Mouse (Mus musculus) embryonic facial prominence, embryonic 14.5 days (tissue): ENCODE measurements at regions not wholly inside any gene's neighbourhood (a gene's known extent, or its start where the extent isn't known, plus 50 kb on each side); places are given as distances from the start of the nearest gene placed in this dataset.
A peak's percentile ranks its signal among the peaks of the same experiment; 100 is the strongest.

ENCODE experiments used
- ATAC-seq: fragments of 200-750 bp; cut with Nextera tagmentation; 2 replicates; pipeline ENCODE4 v1.8.0; 2017; ENCODE audit warnings: low read depth, moderate number of reproducible peaks, moderate TSS enrichment
- DNase-seq: peaks from one replicate; pipeline ENCODE4 v3.0.0-alpha.2; 2015; ENCODE audit warnings: low spot score
- H3K27ac ChIP-seq: fragments of 300-500 bp; sonication (generic); replicated peaks from 2 replicates; pipeline ENCODE4 v1.5.1; 2014; ENCODE audit warnings: low read depth, mild to moderate bottlenecking, low read length, moderate library complexity
- H3K27me3 ChIP-seq: fragments of 300-500 bp; sonication (generic); replicated peaks from 2 replicates; pipeline ENCODE4 v1.6.1; 2014; ENCODE audit warnings: low read length; ENCODE audit not compliant: control insufficient read depth, insufficient read depth
- H3K36me3 ChIP-seq: fragments of 300-500 bp; sonication (generic); 2 replicates; pipeline ENCODE4 v1.6.1; 2014; ENCODE audit warnings: low read length, mixed read lengths; ENCODE audit not compliant: control insufficient read depth, insufficient read depth
- H3K4me1 ChIP-seq: fragments of 300-500 bp; sonication (generic); 2 replicates; pipeline ENCODE4 v1.6.1; 2014; ENCODE audit warnings: antibody characterized with exemption, low read length; ENCODE audit not compliant: control insufficient read depth, insufficient read depth
- H3K4me2 ChIP-seq: fragments of 300-500 bp; sonication (generic); 2 replicates; pipeline ENCODE4 v1.6.1; 2014; ENCODE audit warnings: low read depth, mild to moderate bottlenecking, low read length, moderate library complexity, mixed read lengths
- H3K4me3 ChIP-seq: fragments of 300-500 bp; sonication (generic); 2 replicates; pipeline ENCODE4 v1.5.1; 2014; ENCODE audit warnings: low read depth, mild to moderate bottlenecking, low read length
- H3K9ac ChIP-seq: fragments of 300-500 bp; sonication (generic); 2 replicates; pipeline ENCODE4 v1.6.1; 2014; ENCODE audit warnings: low read depth, mild to moderate bottlenecking, low read length, moderate library complexity, mixed read lengths
- H3K9me3 ChIP-seq: fragments of 300-500 bp; sonication (generic); 2 replicates; pipeline ENCODE4 v1.6.1; 2016; ENCODE audit warnings: low read length; ENCODE audit not compliant: control insufficient read depth
- WGBS: fragments of 180-500 bp; shearing (Covaris S2); extraction: QIAGEN DNeasy Blood & Tissue Kit; methylation state at CpG from one replicate; pipeline ENCODE4 v1.1.7; 2014; 5-methylcytosine and 5-hydroxymethylcytosine counted together

DNA sequence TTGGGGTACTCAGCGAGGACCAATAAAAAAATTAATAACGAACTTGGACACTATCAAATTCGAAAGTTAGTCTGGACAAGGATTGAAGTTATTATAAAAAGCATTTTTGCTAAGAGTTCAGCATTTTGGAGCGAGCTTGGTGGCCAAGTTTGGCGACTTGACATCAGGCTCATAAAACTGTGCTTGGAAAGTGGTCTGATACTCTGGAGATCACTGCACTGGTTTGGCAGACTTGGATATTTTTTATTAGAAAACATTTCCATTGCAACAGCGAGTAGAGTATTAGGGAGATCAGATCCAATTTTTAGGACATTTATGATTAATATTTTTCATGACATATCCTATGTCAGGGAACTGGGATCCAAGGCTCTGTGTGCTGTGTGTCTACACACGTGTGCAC is 153.7 kb upstream of the Intu start:
- Histone ChIP-seq H3K4me3 (no peak overlapping the region), H3K27me3 (no peaks in the 10 kb centered on the region), H3K27ac (no peak overlapping the region), H3K4me2 (no peak overlapping the region), H3K36me3 (no peaks in the 10 kb centered on the region), H3K4me1 (peaks cover 9% of the 10 kb centered on the region), H3K9me3 (no peaks in the 10 kb centered on the region), H3K9ac (no peak overlapping the region)
- 67% methylated on average over 7 of the region's 7 CpGs for WGBS
- DNase-seq: peak; percentile 25
- ATAC-seq: no peak

DNA sequence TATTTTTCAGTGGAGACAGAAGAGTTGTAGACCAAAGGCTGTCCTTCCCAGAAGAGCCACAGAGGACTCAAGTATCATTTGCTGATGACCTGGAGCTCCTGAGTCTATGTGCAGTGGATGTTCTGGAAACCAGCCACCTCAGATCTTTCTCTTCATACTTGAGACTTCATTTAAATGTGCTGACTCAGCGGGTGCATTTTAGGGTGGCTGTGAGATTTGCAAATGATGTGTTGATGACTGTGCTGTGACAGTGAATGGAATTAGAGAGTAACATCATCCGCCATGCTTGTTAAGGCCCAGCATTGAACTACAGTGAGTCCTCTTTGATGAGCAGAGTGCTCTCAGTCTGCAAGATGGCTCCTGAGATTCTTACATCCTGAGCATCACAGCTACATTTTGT is 152.0 kb upstream of the Intu start:
- no peak overlapping the region for H3K4me3 ChIP-seq
- ATAC-seq (no peak), DNase-seq (no peak)
- H3K4me1 ChIP-seq: peaks cover 9% of the 10 kb centered on the region
- no peak overlapping the region for H3K4me2 ChIP-seq
- H3K27ac ChIP-seq: no peak overlapping the region
- 96% methylated on average over 2 of the region's 2 CpGs for whole genome bisulfite sequencing
- no peaks in the 10 kb centered on the region for H3K9me3 ChIP-seq
- H3K36me3 ChIP-seq: no peaks in the 10 kb centered on the region
- no peaks in the 10 kb centered on the region for H3K27me3 ChIP-seq
- H3K9ac ChIP-seq: no peak overlapping the region

DNA sequence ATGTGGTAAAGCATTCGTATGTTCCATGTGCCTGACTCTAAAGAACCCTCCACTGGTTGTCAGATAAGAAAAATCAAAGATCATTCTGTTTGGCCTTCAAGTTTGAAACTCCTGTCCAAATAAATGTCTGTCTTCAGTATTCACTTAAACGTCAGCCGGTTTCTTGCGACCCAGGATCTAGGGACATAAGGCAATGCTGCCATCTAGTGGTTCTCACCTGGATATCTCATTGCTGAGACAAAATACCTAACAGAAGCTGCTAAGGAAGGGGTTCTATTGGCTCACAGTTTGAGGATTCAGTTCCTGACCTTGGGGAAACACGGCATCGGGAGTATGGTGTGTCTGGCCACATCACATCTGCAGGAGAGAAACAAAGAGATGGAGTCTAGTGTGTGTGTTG is 139.5 kb upstream of the Intu start:
- H3K9me3 ChIP-seq: no peaks in the 10 kb centered on the region
- H3K4me1 ChIP-seq: no peaks in the 10 kb centered on the region; the same call in 1 of the 2 replicates
- 34% methylated on average over 6 of the region's 6 CpGs for WGBS
- H3K36me3 ChIP-seq: no peaks in the 10 kb centered on the region
- no peak overlapping the region for H3K9ac ChIP-seq
- no peak overlapping the region for H3K4me2 ChIP-seq
- no peaks in the 10 kb centered on the region for H3K27me3 ChIP-seq
- ATAC-seq (no peak), DNase-seq (peak; percentile 86)
- no peak overlapping the region for H3K27ac ChIP-seq
- H3K4me3 ChIP-seq: no peak overlapping the region

GRCm38 (mm10) chr3:40398184-40398583 is 132.9 kb upstream of the Intu start:
- DNase-seq (peak; percentile 50), ATAC-seq (no peak)
- 49% methylated on average over 12 of the region's 12 CpGs for WGBS
- Histone ChIP-seq H3K9ac (no peak overlapping the region), H3K27ac (no peak overlapping the region), H3K27me3 (no peaks in the 10 kb centered on the region), H3K4me1 (no peaks in the 10 kb centered on the region), H3K4me2 (peak overlapping the region; percentile 27), H3K4me3 (no peak overlapping the region), H3K9me3 (no peaks in the 10 kb centered on the region), H3K36me3 (no peaks in the 10 kb centered on the region)

GRCm38 (mm10) chr3:40403402-40403801 is 127.7 kb upstream of the Intu start:
- Histone ChIP-seq H3K4me1 (no peaks in the 10 kb centered on the region), H3K27me3 (no peaks in the 10 kb centered on the region), H3K4me2 (no peak overlapping the region), H3K36me3 (no peaks in the 10 kb centered on the region), H3K9me3 (no peaks in the 10 kb centered on the region), H3K27ac (no peak overlapping the region), H3K9ac (no peak overlapping the region), H3K4me3 (no peak overlapping the region)
- no peak for DNase-seq
- WGBS: 77% methylated on average over 4 of the region's 4 CpGs
- no peak for ATAC-seq

GRCm38 (mm10) chr3:40405095-40405948 is 125.8 kb upstream of the Intu start:
- peak; percentile 42 for DNase-seq
- no peak for ATAC-seq
- H3K27ac ChIP-seq: no peak overlapping the region
- no peak overlapping the region for H3K9ac ChIP-seq
- H3K27me3 ChIP-seq: no peaks in the 10 kb centered on the region
- H3K36me3 ChIP-seq: no peaks in the 10 kb centered on the region
- 52% methylated on average over 18 of the region's 18 CpGs for WGBS
- H3K4me2 ChIP-seq: no peak overlapping the region
- H3K9me3 ChIP-seq: no peaks in the 10 kb centered on the region
- H3K4me3 ChIP-seq: no peak overlapping the region
- H3K4me1 ChIP-seq: no peaks in the 10 kb centered on the region

DNA sequence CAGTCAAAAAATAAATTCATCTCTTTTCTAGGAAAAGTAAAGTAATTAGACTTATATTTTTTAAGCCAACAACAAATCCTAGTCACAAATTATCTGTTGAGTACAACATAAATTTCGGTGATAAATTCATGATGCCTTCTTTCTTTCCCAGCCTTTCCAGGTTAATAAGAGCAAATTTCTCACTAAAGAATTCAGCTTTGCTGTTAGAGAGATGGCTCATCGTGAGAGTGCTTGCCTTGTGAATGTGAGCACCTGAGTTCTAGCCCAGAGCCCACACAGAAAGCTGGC is 125.2 kb upstream of the Intu start:
- no peaks in the 10 kb centered on the region for H3K27me3 ChIP-seq
- WGBS: 82% methylated on average over 2 of the region's 2 CpGs
- no peaks in the 10 kb centered on the region for H3K4me1 ChIP-seq
- no peaks in the 10 kb centered on the region for H3K36me3 ChIP-seq
- H3K4me2 ChIP-seq: no peak overlapping the region
- no peak overlapping the region for H3K4me3 ChIP-seq
- H3K9ac ChIP-seq: no peak overlapping the region
- H3K9me3 ChIP-seq: no peaks in the 10 kb centered on the region
- DNase-seq (no peak), ATAC-seq (no peak)
- H3K27ac ChIP-seq: no peak overlapping the region

- H3K36me3 ChIP-seq: no peaks in the 10 kb centered on the region
- no peaks in the 10 kb centered on the region for H3K4me1 ChIP-seq
- no peak overlapping the region for H3K9ac ChIP-seq
- DNase-seq: no peak
- WGBS: 30% methylated on average over 5 of the region's 5 CpGs
- H3K27me3 ChIP-seq: no peaks in the 10 kb centered on the region
- no peak for ATAC-seq
- H3K4me2 ChIP-seq: no peak overlapping the region
- H3K27ac ChIP-seq: no peak overlapping the region
- H3K9me3 ChIP-seq: no peaks in the 10 kb centered on the region
- H3K4me3 ChIP-seq: no peak overlapping the region
Measured at GRCm38 (mm10) chr3:40408921-40409488, 122.1 kb upstream of the Intu start.

- no peak overlapping the region for H3K27ac ChIP-seq
- H3K4me2 ChIP-seq: no peak overlapping the region
- no peak overlapping the region for H3K4me3 ChIP-seq
- no peaks in the 10 kb centered on the region for H3K4me1 ChIP-seq
- WGBS: 65% methylated on average over 4 of the region's 4 CpGs
- no peak overlapping the region for H3K9ac ChIP-seq
- DNase-seq (no peak), ATAC-seq (no peak)
- no peaks in the 10 kb centered on the region for H3K36me3 ChIP-seq
- H3K9me3 ChIP-seq: no peaks in the 10 kb centered on the region
- H3K27me3 ChIP-seq: no peaks in the 10 kb centered on the region
Measured at GRCm38 (mm10) chr3:40410749-40411310, 120.3 kb upstream of the Intu start.
